Mouse (Mus musculus) left cerebral cortex, adult 2 months (tissue): Measurements from ENCODE around the gene Olig1. TPM values are rescaled to one million over a fixed set of nuclear protein-coding genes. Genes with fewer than 3 reads are reported as not detected.
"Not testable (repeated sequence)": the region's sequence is repeated elsewhere in the genome, so short reads cannot be mapped to it uniquely, and the experiment has no call there.

ENCODE experiments used
- DNase-seq, 2 experiments: peaks; one replicate each; pipeline ENCODE4 v3.0.0; 2021 to 2022; ENCODE audit warnings: low spot score in 2 of 2, mixed read lengths in 1 of 2; ENCODE audit errors: extremely low spot score in 1 of 2
- H3K27ac ChIP-seq: fragments of 200-600 bp; 2 replicates; pipeline ENCODE4 v1.8.1; 2022
- H3K4me3 ChIP-seq: fragments of 200-600 bp; 2 replicates; pipeline ENCODE4 v1.8.1; 2022
- CTCF ChIP-seq: fragments of 200-600 bp; IDR thresholded peaks from 2 replicates; pipeline ENCODE4 v1.8.1; 2022; ENCODE audit warnings: antibody characterized with exemption, mild to moderate bottlenecking, moderate library complexity
- intact Hi-C: fragments of 180-260 bp; cut with DNase I; formaldehyde crosslinking; loops from one replicate; pipeline ENCODE4 v1.15.1; 2025
- total RNA-seq, 2 experiments: library from RNA; stranded (reverse); gene quantifications; 2 replicates each; pipeline ENCODE4 v1.2.3; 2021

Olig1 gene
- total RNA-seq, 2 experiments from 2014 or later, result 77.1 to 84.7 TPM

DNA sequence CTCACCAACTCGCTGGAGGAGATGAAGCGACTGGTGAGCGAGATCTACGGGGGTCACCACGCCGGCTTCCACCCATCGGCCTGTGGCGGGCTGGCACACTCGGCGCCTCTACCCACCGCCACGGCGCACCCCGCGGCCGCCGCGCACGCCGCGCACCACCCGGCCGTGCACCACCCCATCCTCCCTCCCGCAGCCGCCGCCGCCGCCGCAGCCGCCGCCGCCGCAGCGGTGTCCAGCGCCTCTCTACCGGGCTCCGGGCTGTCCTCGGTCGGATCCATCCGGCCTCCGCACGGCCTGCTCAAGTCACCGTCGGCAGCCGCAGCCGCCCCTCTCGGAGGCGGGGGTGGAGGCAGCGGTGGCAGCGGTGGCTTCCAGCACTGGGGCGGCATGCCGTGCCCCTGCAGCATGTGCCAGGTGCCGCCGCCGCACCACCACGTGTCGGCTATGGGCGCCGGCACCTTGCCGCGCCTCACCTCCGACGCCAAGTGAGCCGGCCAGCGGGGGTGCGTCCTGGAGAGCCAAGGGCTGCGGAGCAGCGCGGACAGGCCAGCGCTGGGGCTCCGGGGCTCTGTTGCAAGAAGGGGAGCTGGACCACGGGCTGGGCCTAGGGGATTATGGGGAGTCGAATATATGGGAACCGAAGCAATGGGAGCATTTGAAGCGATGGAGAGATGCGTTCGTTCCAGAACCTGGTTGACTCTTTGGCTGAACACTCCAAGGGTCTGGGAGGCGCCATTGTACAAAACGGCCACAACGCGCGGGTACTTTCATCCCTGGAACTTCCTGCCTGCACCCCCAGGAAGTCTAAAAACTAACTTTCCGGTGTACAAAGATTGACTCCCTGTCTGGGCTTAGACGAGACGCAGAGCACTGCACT is 42.5 kb upstream of the Olig1 start:
- intact Hi-C loops, result no loop called here
- no peak for DNase-seq
- H3K27ac ChIP-seq, result peak overlapping the region; percentile 38

DNA sequence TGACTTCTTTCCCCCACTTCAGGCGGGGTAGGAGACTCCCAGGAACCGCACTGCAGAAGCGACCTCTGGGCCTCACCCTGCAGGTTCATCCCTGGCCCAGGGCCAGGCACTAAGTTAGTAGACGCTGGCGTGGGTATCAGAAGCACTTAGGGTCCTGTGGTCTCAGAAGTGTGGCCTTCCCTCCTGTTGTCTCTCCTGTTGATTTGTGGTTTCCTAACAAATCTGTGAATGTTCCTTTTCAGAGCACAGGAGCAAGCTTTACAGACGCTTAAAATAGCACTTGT is 41.9 kb upstream of the Olig1 start:
- H3K4me3 ChIP-seq, result peak overlapping the region; percentile 35
- no peak overlapping the region for H3K27ac ChIP-seq
- DNase-seq, result no peak
- no peak for TF ChIP-seq CTCF
- intact Hi-C loops, result no loop called here

More for the DNA sequence above, 42.5 kb upstream of the Olig1 start:
- H3K4me3 ChIP-seq, result peak overlapping the region; percentile 35
- TF ChIP-seq CTCF, result no peak

DNA sequence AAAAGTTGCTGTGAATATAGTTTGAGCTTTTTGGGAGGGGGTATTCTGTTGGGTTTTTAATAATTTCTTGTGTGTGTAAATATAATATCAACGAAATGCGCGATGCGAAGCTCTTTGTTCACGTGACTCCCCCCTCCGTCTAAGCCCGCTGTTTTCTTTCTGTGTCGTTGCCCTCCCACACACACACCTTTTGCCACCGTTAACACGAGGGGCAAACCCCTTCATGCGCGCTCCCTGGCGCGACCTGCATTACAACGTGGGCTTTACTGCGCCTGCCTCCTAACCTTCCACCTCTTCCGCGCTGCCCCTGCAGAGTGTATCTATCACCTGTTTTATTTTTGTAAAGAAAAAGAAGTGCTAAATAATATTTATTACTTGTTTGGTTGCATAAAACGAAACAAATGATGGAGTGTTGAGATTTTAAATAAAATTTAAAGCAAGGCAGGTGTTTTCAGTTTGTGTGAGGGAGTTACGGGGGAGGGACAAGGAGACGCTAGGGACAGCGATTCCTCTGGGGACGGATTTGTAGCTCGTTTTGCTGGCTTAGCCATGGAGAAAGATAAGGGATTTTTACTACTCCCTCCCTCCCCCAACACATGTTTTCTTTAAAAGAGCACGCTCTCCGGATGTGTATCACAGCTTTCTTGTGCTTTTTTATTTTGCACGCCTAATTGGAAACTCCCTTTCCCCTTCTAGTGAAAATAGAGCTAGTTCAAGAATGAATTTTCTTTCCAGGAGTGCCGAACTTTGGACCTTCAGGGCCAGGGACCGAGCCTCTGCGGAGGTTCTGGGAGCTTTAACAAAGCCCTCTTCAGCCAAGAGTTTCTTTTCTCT is 41.1 kb upstream of the Olig1 start:
- Histone ChIP-seq H3K4me3 (peak overlapping the region; percentile 19), H3K27ac (peak overlapping the region; percentile 48; the same call in 1 of the 2 replicates)
- no peak for TF ChIP-seq CTCF
- intact Hi-C loops, result no loop called here
- DNase-seq, result no peak

DNA sequence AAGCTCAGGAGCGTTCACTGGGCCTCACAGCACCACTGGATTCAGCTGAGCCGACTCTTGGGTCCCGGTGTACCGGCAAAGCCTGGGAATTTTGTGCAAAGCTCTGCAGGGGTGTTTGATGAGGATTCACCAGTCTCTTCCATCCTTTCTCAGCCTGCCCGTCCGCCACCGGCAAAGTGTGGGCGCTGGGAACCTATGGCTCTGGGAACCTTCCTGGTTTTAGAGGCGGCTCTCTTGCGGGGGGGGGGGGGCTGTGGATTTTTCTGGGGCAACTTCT is 40.6 kb upstream of the Olig1 start:
- no peak for DNase-seq
- intact Hi-C loops, result no loop called here
- Histone ChIP-seq H3K4me3 (peak overlapping the region; percentile 19; the same call in 1 of the 2 replicates), H3K27ac (peak overlapping the region; percentile 48; the same call in 1 of the 2 replicates)
- TF ChIP-seq CTCF, result no peak

DNA sequence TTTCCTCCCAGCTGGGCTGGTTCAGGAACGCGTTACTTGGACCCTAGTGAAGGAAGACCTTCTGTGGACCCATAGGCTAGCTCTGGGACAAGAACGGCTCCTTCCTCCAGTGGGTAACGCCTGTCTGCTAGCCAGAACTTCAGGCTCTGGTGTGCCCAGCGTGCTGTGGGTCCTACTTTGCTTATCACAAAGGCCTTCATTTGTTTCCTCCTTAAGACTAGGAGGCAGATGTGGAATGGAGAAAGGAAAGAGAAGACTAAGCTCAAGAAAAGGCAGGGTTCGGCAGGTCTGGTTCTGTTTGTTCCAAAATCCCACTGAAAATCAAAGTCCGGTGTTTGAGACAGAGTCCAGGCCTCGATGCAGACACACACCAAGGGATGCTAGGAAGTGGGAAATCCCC is 39.9 kb upstream of the Olig1 start:
- DNase-seq, result no peak
- intact Hi-C loops, result no loop called here
- TF ChIP-seq CTCF, result no peak
- no peak overlapping the region for H3K4me3 ChIP-seq
- 0 out of 2 replicates have a peak overlapping the region, but pooled peaks have one; percentile 2 for H3K27ac ChIP-seq

DNA sequence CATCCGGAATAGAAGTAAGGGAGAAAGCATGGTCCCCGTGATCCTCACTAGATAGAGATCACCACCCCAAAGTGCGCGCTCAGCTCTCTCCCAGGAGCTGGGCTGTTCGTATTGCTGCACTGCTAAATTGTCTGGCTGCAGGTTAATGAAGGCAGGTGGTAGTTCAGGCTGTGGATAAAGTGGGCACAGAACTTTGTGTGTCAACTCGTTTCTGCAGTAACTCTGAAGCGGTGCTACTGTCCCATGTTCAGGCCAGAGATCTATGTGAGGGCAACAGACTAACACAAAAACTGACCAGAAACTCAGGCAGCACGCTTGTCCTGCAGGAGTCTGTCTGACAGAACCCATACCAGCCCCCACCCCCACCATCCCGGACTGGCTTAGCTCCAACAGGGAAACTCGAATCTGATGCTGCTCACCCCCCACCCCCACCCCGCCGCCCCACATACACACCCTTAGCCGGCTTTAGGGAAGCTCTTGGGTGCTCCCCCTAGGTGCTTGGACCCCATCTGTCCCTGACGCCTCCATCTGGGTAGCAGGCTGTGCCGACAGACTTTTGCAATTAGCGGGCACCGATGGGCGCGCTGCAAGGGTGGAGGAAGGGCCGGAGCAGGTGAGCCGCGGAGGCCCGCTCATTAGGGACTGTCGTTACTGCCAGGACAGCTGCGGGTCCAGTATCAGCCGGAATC is 37.6 kb upstream of the Olig1 start:
- no peak overlapping the region for H3K27ac ChIP-seq
- intact Hi-C loops, result no loop called here
- no peak for DNase-seq
- TF ChIP-seq CTCF, result no peak
- no peak overlapping the region for H3K4me3 ChIP-seq

DNA sequence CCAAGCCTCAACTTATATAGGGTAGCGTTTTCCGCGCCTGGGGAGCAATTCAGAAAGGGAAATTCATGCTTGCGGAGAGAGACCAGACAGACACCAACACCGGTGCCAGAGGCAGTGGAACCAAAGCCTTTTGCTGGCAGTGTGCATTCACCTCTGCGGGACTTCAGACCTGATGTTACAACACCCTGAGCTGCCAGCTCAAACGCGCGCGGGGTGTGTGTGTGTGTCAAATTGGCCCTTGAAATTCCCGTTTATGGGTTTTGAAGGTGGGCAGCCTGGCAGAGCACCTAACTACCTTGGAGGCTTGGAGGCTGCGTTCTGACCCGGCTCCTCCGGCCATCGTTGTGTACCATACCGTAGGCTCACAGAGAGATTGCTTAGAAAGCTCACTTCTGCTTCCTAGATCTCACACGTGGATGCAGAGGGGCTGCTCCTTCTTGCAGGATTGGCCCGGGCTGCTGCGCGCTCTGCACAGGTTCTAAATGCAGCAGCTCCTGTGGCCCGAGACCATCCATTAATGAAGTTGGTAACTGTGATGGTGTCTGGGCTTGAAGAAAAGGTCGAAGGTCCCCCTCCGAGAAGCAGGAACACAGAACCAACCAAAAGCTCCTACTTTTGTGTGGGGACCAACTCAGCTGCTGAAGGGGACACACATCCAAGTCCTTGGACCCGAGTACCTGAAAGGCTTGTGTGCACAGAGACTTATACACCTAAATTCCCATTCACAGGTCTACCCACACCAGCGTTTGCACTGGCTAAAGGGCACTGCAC is 36.9 kb upstream of the Olig1 start:
- intact Hi-C loops, result no loop called here
- DNase-seq, result no peak
- Histone ChIP-seq H3K27ac (no peak overlapping the region), H3K4me3 (no peak overlapping the region)
- no peak for TF ChIP-seq CTCF

DNA sequence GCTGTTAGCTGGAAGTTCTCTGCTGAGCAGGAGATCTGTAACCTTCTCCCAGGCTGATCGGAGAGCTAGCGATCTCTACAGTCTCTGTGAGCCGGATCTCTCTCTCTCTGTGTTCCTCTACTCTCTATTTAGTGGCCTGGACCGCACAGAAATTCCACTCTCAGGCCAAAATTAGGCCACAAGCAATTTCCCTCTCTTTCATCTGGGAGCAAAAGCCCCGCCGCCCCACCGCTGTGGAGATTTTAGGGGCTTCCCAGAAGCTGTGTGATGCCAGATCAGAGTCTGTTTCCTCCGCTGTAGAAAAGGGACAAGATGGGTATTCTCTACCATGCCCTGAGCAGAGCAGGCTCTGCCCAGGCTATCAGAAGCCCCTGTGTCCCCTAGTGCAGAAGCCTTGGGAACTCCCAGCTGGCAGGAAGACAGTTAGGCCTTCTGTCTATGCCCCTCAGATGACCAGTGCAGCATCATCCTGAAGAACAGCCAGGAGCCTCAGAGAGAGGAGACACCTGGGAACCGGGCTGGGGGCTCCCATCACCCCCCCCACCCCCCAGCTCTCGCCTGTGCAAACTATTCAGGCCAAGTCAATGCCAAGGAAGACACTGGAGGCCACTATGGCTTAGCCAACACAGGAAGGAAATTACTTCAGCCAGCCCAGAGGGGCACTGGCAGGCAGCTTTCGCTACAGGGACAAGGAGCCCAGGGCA is 36.2 kb upstream of the Olig1 start:
- Histone ChIP-seq H3K27ac (no peak overlapping the region), H3K4me3 (no peak overlapping the region)
- intact Hi-C loops, result no loop called here
- no peak for TF ChIP-seq CTCF
- DNase-seq, result no peak

DNA sequence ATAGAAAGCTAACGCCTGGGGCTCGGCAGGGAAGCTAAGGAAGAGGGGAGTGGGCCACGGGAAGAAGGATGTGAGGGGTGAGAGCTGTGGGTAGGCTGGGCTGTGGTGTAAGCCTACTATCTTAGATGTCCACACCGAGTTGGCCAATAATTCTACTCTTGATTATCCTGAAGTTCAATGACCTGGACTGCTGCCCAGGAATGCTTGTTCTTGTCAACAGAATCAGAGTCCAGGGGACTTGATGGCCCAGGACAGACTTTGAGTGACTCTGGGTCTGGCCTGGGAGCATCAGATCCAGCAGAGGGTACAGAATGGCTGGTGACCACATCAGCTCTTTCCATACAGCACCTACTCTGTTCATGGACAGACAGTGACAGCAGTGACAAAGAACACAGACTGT is 30.5 kb upstream of the Olig1 start:
- H3K27ac ChIP-seq, result no peak overlapping the region
- intact Hi-C loops, result no loop called here
- no peak for TF ChIP-seq CTCF
- H3K4me3 ChIP-seq, result no peak overlapping the region
- DNase-seq, result no peak

DNA sequence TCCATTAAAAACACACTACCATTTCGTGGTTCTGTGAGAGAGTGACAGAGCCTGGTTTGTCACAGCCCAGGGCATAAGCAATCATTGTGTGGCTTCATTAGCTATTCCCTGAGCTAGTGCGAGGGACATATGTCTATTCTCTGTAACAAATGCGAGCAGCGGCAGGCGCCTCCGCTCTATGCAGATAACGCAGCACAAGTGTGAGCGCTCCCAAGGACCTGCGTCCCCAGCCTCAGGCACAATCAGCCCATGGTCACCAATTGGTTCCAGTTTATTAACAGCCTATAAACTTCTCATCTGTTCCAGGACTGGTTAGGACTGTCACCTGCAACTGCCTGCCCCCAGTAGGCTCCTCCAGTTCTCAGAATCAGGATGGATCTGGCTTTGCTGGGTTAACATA is 23.3 kb upstream of the Olig1 start:
- no peak overlapping the region for H3K4me3 ChIP-seq
- no peak for TF ChIP-seq CTCF
- intact Hi-C loops, result no loop called here
- H3K27ac ChIP-seq, result no peak overlapping the region
- DNase-seq, result no peak

DNA sequence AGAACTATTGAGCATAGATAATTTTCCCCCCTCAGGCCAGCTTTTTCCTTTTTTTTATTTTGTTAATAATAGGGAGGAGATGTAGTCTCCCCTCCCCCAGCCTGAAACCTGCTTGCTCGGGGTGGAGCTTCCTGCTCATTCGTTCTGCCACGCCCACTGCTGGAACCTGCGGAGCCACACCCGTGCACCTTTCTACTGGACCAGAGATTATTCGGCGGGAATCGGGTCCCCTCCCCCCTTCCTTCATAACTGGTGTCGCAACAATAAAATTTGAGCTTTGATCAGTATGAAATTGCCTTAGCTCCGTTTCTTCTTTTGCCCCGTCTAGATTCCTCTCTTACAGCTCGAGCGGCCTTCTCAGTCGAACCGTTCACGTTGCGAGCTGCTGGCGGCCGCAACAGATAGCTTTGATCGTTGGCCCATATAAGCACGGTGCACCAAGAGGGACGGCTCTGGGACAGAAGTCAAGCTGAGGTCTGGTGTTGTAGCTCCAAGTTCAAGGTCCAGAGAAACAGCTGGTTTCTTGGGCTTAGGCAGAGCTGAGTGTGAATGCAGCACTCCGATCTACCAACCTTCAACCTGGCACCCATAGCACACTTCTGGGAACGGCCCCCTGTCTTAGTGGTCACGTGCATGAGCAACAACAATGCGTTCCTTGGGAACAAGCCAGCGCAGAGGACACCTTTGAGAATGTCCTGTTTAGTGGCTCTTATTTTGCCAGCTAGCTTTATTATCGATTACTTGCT is 14.0 kb upstream of the Olig1 start:
- intact Hi-C loops, H3K4me3 ChIP-seq, H3K27ac ChIP-seq, DNase-seq: not testable (repeated sequence)
